Mouse (Mus musculus) retina, postnatal 1 day (tissue): ENCODE measurements around the gene Ghitm.

Source experiments
- DNase-seq: peaks from one replicate; pipeline ENCODE4 v3.0.0-alpha.2; 2012

Gene Ghitm

GRCm38 (mm10) chr14:37101531-37101930 lies 33.5 kb downstream of the Ghitm start:
- peak; percentile 42 for DNase-seq

GRCm38 (mm10) chr14:37097956-37098530 lies 37.0 kb downstream of the Ghitm start, which contains the start of gene Cdhr1:
TSS of gene Cdhr1 (minus strand) at chr14:37098347.
- DNase-seq, result peak; percentile 86

GRCm38 (mm10) chr14:37095556-37095955 lies 39.5 kb downstream of the Ghitm start:
- no peak for DNase-seq

GRCm38 (mm10) chr14:37094436-37094835 lies 40.6 kb downstream of the Ghitm start:
- DNase-seq, result no peak

- DNase-seq, result no peak
These were observed 51.3 kb downstream of the Ghitm start for GRCm38 (mm10) chr14:37083755-37084154.

- no peak for DNase-seq
These were observed 54.3 kb downstream of the Ghitm start for GRCm38 (mm10) chr14:37080724-37081123.
